Mouse (Mus musculus): ENCODE measurements around the gene Kdm4a.

The Kdm4a gene

DNA sequence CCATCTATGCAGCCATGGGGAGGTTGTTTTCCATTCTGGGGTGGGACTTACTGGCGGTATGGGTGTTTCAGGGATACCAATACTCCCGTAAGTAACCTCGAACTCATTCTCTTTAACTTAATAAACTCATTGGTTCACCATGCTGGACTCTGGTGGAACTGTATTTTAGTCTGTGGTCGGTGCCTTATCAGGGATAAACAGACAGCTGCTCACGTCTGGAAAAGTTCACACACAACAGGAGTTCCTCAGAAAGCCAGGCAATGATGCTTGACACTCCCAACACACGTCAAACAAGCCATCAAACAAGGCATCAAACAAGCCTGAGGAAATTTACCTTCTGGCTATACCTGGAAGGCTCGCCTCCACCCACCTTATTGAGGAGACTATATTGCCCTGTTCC is 64.7 kb downstream of the Kdm4a start:
- no peak for DNase-seq (ENCODE audit: low spot score)

DNA sequence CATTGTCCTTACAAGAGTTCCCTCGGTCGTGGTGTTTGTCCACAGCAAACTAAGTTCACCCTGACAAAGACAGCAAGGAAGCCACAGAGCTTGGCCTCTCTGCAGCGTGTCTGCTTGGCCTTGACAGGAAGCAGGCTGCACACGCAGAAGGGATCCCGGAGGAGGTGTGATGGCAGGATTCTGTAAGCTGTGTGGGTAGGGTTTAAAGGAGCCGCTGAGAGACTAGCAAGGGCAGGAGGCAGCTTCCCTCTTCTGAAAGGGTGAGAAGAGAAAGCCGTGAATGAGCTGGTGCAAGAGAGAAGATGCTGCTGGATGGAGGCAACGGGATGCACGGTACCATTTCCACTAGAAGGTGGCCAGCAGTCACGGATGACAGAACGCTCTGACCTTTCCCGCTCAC is 67.2 kb downstream of the Kdm4a start:
- no peak for DNase-seq (ENCODE audit: low spot score)

DNA sequence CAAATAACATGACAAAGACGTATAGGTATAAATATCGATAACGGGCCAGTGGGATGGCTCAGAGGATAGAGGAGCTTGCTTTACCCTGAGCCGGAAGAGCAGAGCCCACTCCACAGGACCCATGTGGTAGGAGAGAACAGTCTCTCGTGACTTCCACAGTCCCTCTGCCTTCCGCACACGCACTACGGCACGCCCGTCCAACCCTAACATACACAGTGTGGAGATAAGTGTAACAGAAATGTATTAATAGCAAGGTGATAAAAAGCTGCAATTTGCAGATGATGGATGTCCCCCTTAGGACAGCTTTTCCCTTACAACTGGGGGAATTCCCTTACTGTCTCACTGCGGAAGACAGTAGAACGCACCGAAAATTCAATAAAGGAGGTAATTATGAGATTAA is 70.2 kb downstream of the Kdm4a start:
- no peak for DNase-seq (ENCODE audit: low spot score)

DNA sequence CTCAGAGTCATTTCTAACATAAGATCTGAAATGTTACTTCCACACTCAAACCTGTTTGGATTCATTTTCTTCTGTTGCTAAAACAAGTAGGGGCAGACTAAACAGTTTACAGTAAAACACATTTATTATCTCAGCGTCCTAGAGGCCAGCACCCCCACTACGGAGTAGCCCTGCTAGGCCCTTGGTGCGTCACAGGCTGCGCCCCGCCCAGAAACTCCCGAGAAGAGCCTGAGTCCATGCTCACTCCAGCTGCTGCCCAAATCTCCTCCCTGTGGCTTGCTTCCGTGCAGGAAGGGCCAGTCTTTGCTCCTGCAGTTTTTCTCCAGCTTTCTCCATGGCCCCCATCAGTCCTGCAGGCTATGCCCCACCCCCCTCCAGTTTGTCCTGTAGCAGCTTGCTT is 71.1 kb downstream of the Kdm4a start:
- no peak for DNase-seq (ENCODE audit: low spot score)

DNA sequence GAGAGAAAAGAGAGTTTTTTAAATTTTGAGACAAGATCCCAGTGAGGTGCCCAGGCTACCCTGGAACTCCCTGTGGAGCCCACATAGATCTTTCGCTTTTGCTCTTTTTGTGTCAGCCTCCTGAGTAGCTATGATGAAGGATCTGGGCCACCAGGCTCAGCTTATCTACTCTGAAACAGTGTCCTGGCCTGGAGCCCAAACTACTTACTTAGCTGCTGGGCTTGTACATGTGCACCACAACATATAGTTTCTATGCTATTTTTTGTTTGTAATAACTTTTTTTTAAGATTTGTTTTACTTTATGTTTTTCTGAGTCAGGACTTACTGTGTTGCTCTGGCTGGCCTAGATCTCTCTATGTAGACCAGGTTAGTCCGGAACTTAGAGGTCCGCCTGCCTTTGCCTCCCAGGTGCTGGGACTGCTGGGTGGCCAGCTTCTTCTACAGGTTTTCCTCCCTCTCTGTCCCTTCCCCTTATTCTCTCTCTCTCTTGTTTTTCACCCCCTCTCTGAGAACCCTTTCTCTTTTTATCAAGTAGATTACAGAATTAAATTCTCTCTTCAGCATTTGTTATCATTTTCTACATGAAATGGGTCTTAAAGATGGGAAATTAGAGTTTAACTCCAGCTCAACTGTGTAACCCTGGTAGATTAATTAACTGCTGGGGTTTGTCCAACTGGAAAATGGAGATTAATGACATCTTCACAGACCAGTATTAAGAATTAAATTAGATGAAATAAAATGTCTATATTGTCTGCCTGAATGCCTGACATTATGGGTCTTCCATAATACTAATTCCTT is 74.4 kb downstream of the Kdm4a start:
- no peak for DNase-seq (ENCODE audit: low spot score)

DNA sequence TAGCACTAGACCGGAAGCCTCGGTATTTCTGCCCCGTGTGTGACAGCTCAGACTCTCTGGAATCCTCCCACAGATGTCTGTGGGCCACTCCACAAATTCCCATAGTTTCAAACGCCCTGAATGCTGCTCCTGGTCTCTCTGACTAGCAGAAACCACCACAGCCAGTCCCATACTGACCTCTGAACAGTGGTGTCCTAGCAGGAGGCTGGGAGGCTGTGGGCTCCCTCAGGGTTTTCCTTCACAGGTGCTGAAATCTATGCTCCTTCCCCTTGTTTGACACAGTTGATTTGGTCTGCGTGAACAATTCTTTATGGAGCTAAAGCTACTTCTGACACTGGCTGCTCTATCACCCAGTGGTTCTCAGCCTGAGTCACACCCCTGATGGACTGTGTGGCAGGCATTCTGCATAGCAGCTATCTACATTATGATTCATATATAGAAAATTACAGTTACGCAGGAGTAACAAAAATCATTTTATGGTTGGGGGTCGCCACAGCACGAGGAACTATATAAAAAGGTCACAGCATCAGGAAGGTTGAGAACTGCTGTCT is 76.5 kb downstream of the Kdm4a start:
- DNase-seq (ENCODE audit: low spot score), result no peak

DNA sequence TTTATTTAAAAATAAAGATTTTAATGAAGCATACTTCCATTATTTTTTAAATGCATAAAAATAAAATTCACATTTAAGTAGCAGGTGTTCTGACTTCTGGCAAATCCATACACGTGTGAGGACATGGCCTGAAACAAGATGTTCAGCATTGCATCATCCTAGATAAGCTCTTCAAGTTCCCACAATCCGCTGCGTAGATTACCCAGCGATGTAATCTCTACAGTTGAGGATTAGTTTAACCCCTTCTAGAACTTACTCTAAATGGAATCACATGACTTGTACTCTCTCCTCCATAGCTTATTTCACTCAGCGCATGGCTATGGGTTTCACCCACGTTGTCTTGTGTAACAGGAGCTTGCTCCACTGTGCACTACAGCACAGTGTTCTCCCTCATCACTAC is 78.3 kb downstream of the Kdm4a start:
- no peak for DNase-seq (ENCODE audit: low spot score)

DNA sequence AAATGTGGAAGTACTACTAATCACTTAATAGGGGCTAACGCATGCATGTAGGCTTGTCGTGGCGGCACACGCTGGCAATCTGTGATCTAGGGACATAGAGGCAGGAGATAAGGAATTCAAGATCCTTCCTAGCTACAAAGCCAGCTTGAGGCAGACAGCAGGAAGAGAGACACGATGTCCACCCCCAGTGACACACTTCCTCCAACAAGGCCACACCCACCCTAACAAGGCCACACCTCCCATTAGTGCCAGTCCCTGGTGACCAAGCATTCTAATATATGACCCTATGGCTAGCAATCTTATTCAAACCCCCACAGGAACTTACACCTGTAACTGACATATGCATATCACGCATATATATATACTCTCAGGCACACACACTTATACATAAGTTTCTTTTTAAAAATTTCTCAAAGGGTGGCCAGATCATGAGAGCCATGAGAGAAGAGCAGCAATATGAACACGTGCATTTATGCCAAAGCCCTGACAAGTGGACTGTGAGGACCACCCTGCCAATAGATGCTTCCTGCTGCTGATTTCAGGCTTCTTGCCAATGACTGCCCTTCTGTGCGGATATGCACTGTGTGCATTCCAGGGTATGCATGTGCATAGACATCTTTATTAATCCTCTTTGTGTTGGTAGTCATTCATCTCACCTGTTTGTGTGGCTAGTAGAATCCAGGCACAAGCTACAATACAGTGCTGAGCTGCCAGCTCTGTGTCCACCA is 80.0 kb downstream of the Kdm4a start:
- no peak for DNase-seq (ENCODE audit: low spot score)

DNA sequence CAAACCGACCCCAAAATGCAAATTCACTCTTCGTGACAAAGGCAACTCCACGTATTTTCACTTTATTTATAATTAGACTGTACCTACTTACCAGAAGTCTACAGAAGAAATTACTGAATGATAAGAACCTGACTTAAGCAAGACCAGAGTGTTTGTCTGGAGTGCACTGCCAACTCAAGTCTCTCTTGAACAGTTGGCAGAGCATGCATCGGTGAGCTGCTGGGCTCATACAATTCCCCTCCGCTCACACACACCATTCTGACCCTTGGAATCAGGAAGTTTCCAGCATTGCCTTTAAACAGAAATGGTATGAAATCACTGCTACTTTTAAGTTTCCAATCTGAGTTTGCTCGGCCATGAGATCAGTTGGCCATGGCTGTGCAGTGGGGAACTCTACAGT is 81.3 kb downstream of the Kdm4a start:
- DNase-seq (ENCODE audit: low spot score), result no peak

DNA sequence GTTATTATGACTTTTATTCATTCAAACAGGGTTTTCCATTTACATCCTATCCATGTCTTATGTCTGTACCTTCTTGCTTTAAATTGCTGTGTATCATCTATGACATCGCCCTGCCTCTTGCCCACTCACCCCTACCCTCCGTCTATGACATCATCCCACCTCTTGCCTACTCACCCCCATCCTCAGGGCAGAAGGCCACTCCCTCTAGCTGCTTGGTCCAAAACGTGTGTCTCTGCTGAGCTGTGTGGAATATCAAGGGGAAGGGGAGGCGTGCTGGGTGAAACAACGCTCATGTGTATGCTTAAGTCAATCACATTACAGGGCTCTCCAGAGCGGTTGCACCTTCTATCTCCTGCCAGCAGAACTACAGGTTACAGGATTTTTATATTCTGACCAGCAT is 83.8 kb downstream of the Kdm4a start:
- no peak for DNase-seq (ENCODE audit: low spot score)

DNA sequence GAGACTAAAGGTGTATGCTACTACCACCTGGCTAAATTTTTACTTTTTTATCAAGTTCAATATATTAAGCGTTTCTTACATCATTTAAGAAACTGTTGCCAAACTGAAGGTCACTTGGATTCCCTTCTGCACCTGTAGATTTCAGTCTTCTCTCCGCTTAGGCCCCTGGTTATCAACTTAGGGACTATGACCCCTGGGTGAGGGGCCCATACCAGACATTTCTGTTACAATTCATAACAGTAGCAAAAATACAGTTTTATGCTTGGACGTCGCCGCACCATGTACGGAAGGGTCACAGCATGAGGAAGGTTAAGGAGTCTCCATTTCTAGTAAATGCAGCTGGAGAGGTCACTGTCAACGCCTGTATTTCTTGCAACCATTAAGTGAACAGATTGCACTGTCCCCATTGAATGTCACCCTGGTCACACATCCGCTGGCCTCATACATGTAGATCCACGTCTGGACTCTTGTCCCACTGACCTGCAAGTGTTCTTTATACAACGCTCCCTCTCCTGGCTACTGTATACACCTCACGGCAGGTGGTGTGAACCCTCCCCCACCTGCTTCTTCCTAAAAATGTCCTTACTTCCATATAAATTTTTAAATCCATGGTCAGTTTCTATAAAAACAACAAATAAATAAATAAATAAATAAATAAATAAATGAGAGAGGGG is 86.9 kb downstream of the Kdm4a start:
- no peak for DNase-seq (ENCODE audit: low spot score)

DNA sequence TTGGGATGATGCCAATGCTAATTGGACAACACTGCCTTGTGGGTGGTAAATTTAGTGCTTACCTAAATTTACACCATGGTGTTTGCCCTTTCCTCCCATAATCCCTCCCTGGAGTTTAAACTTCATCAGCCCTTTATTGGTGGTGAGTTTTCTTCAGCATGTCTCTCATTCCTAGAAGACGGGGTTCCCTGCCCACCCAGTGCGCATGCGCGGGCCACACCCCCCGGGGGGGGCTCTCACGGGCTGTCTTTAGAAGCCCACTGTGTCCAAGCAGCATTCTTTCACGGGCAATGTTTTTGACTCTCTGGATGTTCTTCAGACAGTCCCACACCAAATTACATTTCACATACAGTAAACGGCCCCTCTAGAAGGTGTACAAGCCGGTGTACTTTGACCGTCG is 89.4 kb downstream of the Kdm4a start:
- DNase-seq (ENCODE audit: low spot score), result no peak

DNA sequence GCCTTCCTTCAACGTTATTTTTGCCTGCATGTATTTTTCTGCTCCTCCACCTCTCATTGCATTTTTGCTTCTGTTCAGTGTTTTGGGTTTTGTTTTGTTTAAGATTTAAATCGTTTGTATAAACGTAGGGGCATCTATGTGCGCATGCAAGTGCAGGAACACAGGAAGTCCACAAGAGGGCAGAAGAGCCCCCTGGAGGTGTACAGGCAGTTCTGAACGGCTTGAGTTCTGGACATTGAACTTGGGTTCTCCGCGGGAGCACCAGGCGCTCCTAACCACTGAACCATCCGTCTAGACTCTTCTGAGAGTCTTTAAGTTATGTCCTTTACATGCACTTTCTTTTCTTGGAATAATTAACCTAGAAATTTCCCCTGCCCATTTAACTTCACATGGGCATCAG is 89.9 kb downstream of the Kdm4a start:
- DNase-seq (ENCODE audit: low spot score), result no peak

DNA sequence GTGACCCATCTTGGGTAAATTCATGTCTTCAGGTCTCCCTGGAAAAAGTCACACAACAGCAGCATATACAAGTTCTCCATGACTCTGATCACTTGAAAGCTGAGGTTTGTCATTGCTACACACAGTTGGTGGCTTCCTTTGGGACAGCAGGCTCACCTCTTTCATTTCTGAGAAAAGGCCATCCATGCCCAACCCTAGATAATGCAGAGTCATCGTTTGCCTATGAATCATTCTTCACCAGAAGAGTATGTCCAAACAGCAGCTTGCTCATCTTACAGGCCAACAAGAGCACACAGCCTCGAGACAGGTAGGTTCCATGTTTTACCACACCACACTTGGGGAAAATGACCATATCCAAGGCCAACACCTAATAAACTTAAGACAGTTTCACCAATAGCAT is 91.1 kb downstream of the Kdm4a start:
- no peak for DNase-seq (ENCODE audit: low spot score)

All from urinary bladder, postnatal 10 days (tissue).